Mouse (Mus musculus) adrenal gland, postnatal 10 days (tissue): Measurements from ENCODE around the gene Kcnk6. TPM values are rescaled to one million over a fixed set of nuclear protein-coding genes. Genes with fewer than 3 reads are reported as not detected.

Experiments used
- DNase-seq: peaks from one replicate; pipeline ENCODE4 v3.0.0; 2021; ENCODE audit warnings: mixed read lengths
- long read RNA-seq, 2 experiments: library from polyadenylated mRNA; stranded (forward); transcript quantifications; one replicate each; pipeline ENCODE4 v2.0.0; 2021
- total RNA-seq, 2 experiments: library from RNA; stranded (reverse); gene quantifications; 2 replicates each; pipeline ENCODE4 v1.2.3; 2021

Gene Kcnk6
- 1 to 10 TPM; 3.7 to 4.6 TPM for total RNA-seq
- long read RNA-seq, experiment 1, result 0 reads
- long read RNA-seq, experiment 2, full-length matches to known transcripts, result 2 of 2 reads
- long read RNA-seq, experiment 2, partial matches to known transcripts, result 0 of 2 reads
- long read RNA-seq, experiment 2, other reads (novel, unspliced or antisense), result 0 of 2 reads

DNA sequence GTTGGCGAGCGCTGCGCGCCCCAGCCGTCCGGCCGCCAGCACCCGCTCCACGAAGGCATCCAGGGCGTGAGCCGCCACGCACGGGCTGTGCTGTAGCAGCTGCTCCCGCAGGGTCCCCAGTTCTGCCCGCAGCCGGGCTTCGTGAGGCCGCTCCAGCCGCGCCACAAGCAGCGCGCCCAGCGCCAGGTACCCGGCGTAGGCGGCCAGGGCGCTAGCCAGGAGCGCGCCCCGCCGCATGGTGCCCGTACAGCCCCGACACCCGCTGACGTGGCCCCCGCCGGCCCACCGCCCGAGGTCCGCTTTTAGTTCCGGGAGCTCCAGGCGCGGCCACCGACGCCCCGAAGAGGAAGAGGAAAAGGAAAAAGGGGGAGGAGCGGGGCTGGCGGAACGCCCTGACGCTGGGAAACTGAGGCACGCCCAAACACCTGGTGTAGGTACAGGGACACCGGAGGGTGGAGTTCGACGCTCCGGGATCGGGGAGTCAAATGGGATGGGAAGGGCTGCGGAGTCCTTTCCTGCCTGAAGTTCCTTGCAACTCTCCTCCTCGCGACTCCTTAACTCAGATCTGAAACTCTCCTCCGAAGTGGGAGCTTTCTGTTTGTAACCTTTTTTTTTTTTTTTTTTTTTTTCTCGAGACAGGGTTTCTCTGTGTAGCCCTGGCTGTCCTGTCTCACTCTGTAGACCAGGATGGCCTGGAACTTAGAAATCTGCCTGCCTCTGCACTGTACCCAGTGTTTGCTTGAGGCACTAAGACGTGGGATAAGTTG lies at the start of gene Kcnk6:
Gene Kcnk6, minus strand, starts transcription at position 269 of the 767 bp plus-strand sequence.
- peak; percentile 53 for DNase-seq

GRCm38 (mm10) chr7:29281201-29282073 lies 49.1 kb upstream of the Kcnk6 start, which contains the start of gene Spint2:
Gene Spint2 (minus strand): TSS chr7:29281912.
- peak; percentile 81 for DNase-seq

- no peak for DNase-seq
These were observed 48.5 kb upstream of the Kcnk6 start for GRCm38 (mm10) chr7:29280801-29281200.

DNA sequence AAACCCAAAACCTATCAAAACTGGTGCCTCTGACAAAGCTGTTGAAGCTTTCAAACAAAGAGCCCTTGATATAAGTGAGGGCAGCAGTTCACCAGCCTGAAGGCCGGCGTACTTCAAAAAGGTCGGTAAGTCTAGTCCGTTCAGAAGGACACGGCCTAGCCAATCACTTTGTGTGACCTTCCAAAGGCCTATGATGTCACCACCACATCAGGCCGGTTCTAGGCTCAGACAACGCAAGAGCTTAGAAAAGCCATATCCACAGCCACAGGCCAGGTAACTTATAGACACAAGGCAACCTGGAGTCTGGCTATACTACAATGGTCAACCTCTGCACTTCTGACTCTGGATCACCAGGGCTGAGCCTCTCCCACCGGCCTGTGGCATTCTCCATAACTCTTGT lies 47.6 kb upstream of the Kcnk6 start:
- DNase-seq, result no peak

GRCm38 (mm10) chr7:29279261-29279660 lies 46.9 kb upstream of the Kcnk6 start:
- no peak for DNase-seq

DNA sequence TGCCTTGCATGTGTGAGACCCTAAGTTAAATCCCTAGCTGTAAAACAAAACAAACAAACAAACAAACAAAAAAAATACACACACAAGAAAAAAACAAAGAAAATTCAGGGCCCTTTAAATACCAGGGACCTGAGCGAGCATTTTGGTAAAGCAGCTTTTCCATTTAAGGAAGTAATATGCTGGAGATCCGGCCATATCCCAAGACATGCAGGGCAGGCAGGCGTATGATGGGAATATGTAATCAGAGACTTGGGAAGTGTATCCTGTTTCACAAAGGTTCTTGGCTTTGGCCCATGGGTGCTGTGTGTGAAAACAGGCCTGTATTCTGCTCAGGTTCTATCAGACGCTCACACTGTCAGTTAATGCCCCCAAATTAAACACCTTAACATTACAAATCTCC lies 45.2 kb upstream of the Kcnk6 start:
- DNase-seq, result no peak

GRCm38 (mm10) chr7:29276715-29277114 lies 44.4 kb upstream of the Kcnk6 start:
- no peak for DNase-seq

GRCm38 (mm10) chr7:29271687-29272465 lies 39.6 kb upstream of the Kcnk6 start:
- DNase-seq, result no peak

DNA sequence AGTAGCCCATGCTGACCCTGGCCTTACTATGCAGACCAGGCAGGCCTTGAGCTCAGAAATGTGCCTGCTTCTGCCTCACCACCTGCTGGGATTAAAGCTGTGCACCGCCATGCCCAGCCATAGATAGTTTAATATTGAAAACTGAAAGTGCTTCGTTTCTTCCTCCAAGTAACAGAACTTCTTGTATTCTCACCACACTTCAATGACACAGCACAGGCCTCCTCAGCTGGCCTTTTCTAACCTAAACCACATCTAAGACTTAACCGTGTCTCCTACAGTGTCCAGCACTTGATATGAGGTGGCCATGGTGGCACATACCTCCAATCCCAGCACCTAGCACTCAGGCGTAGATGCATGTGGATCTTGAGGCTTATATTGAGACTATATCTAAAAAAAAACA lies 38.1 kb upstream of the Kcnk6 start:
- no peak for DNase-seq

GRCm38 (mm10) chr7:29266931-29267330 lies 34.6 kb upstream of the Kcnk6 start:
- no peak for DNase-seq

DNA sequence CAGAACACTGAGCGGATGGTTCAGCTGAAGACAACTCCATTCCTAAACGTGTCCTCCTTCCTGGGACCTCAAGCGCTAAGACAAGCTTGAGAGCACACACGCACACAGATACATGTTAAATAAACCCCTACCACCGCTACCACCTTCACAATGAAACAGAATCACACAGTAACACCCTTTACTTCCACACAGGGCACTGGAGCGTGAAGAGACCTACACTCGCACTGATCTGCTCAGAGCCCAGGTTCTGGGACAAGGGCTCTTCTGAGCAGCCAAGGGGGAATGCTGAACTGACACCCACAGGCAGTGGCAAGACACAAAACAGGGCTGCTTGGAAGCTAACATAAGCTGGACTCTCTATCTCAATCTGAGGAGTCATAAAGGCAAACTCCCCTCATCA lies 33.3 kb upstream of the Kcnk6 start:
- DNase-seq, result no peak

DNA sequence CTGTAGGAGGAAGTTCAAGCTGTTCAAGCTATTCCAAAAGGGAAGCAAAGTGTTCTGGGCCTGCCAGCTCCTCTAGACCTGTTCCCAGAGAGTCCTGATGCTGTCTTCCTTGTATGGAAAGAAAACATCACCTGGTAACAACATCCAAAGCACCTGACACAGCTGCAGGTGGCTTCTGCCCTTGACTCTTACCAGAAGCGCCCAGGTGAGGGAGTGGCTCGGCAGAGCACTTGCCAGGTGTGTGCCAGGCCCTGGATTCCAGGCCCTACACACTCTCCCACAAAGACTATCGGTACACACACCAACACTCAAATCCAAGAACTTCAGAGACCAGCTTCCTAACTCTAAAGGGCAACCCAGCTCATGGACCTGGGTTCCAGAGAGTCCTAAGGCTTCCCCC lies 31.5 kb upstream of the Kcnk6 start:
- no peak for DNase-seq

DNA sequence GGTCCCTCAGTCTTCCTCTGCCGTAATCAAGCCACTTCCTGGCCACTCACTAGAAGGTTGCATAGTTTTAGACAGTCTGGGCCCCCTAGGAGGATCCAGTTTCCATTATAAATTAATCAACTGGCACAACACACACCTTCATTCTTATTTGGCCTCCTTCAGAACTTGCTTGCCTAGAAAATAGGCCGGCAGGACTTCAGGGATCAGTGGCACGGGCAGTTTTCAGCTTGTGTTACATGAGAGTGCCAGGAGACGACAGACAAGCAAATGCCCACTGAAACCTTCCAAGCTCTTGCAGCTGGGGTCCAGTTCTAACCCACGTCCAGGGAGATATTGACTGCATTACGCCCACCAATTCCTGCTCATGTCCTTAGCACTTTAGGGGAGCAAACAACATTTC lies 29.8 kb upstream of the Kcnk6 start:
- no peak for DNase-seq

DNA sequence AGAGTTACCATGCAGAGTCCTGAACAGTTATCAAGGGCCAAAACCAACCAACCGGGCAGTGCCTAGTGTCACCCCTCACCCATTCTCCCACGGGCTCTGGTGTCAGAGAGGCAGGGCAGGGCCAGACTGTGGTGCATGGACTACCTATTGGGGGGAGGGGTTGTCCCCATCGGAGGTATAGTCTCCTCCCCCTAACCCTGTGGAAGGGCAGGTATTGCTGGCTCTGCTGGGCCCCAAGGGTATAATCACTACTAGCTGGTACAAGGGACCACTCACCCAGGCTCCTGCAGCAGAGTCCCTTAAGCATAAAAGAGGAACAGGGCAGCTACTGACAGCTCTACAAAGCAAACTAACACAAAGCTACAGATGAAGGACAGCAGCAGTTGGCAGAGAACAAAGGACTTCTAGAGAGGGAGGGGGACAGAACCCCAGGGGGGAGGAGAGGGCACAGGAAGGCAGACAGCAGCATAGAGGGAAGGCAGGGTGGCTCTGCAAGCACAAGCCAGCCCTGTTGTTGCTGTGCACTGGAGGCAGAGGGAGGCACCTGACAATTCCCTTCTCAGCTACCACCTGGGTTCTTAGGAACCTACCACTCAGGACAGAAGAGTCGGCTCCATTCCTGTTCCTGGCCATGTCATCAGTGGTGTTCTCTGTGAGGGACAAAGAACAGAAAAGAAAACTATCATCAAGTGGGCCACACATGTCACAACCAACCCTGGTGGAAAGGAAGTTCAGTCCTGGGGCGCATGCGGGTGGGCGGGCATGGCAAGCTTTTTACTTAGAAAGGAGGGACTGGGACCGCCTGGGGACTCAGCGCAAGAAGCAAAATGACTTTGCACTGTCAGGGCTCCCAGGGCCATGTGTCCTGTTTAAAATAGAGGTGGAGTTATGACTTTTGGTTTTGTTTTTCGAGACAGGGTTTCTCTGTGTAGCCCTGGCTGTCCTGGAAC lies 27.7 kb upstream of the Kcnk6 start:
- DNase-seq, result no peak

DNA sequence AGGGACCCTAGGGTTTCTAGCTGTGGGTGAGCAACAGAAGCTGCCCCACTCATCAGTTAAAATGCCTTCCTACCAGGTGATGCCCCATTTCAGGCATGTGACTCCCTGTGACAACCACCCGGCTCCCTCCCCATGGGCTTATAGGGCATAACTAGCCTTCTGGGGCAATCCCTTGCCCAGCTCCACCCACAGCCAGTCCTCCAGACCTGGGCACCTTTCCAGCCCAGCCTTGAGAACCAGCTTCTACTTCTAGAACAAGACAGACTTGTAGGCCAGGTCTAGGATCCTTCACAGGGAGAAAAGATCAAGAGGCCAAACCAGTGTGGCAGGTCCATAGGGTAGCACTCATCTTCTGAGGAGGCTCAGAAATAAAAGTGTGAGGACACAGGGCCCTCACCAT lies 25.1 kb upstream of the Kcnk6 start:
- peak; percentile 61 for DNase-seq

DNA sequence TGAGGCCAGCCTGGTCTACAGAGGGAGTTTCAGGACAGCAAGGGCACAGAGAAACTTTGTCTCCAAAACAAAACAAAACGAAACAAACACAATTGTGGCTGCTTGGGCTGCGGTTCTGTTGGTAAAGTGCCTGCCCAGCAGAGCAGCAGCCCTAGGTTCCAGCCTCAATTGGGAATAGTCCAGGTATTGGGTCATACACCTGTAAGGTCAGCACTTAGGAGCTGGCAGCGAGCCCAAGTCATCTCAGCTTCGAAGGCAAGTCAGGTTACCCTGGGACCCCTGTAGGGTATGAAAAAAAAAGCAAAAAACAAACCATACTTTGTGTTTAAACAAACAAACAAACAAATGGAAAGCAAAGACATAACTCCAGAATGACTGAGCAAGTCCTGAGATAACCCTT lies 23.6 kb upstream of the Kcnk6 start:
- DNase-seq, result no peak

DNA sequence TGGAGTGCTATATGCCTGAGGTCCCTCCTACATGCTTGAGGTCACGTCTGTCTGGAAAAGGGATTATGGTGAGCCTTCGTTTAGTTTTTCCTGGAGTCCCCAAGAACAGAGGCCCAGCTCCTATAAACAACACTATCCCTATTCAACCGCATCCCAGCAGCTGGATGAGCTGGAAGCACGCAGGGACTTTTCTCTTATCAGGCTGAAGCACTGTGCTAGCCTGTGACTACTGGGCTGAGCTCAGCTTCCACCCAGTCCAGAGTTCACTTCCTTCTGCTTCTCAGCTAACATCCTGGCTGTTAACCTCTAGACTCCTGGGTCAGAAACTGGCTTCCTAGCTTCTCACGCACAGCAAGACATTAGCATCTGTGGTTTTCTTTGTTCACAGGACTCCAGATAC lies 21.5 kb upstream of the Kcnk6 start:
- DNase-seq, result no peak

GRCm38 (mm10) chr7:29251166-29251565 lies 18.9 kb upstream of the Kcnk6 start:
- DNase-seq, result no peak

- DNase-seq, result peak; percentile 48
These were observed 16.0 kb upstream of the Kcnk6 start, which contains the start of gene 2200002D01Rik for GRCm38 (mm10) chr7:29248261-29248841. Gene 2200002D01Rik (minus strand): TSS chr7:29248466.

DNA sequence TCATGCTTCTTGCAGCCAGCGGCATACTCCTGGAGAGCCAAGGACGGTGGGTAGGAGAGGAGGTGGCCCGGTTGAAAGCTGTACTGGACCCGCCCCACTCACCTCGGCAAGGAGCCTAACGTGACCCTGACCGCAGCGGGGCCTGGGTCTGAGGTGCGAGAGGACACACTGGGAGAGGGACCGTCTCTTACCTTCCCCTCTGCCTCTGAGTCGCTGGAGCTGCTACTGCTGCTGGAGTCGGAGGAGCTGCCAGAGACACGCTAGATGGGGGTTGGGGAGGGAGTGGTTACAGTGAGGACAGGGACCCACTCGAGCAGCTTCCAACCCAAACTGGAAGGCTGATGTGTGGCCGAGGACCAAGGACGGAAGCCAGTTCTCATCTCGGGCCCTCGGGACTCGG lies 15.4 kb upstream of the Kcnk6 start:
- peak; percentile 29 for DNase-seq

GRCm38 (mm10) chr7:29247314-29247700 lies 15.0 kb upstream of the Kcnk6 start:
- peak; percentile 91 for DNase-seq
